Mouse (Mus musculus) MEL (cell line): ENCODE data around the gene Macf1. TPM values are rescaled to one million over a fixed set of nuclear protein-coding genes. Genes with fewer than 3 reads are reported as not detected.
"Not testable (repeated sequence)": the region's sequence is repeated elsewhere in the genome, so short reads cannot be mapped to it uniquely, and the experiment has no call there.

Experiments
- DNase-seq: peaks from one replicate; pipeline ENCODE4 v3.0.0; 2011; ENCODE audit warnings: low read depth, low spot score
- H3K27ac ChIP-seq: 2 replicates; pipeline ENCODE4 v1.5.1; 2012; ENCODE audit warnings: low read depth, mild to moderate bottlenecking, control low read depth, low read length, moderate library complexity; ENCODE audit not compliant: control insufficient read depth
- H3K27me3 ChIP-seq, 2 experiments: fragments of 150-350 bp in 1 of 2; sonication (generic) in 1 of 2; 2 replicates each; pipeline ENCODE4 v1.6.1; 2012; ENCODE audit warnings: low read length in 2 of 2, mild to moderate bottlenecking in 2 of 2, improper control_type of control experiment in 1 of 2, moderate library complexity in 1 of 2; ENCODE audit not compliant: insufficient read depth in 2 of 2, control insufficient read depth in 1 of 2
- H3K36me3 ChIP-seq, 2 experiments: 2 replicates each; pipeline ENCODE4 v1.6.1; 2012 to 2014; ENCODE audit warnings: low read length in 2 of 2, improper control_type of control experiment in 1 of 2, inconsistent platforms in 1 of 2, mild to moderate bottlenecking in 1 of 2; ENCODE audit not compliant: insufficient read depth in 2 of 2, control insufficient read depth in 1 of 2
- H3K4me1 ChIP-seq, 2 experiments: fragments of 150-350 bp in 1 of 2; sonication (generic) in 1 of 2; 2 replicates each; pipeline ENCODE4 v1.6.1; 2012; ENCODE audit warnings: low read length in 2 of 2, improper control_type of control experiment in 1 of 2, mild to moderate bottlenecking in 1 of 2; ENCODE audit not compliant: insufficient read depth in 2 of 2, control insufficient read depth in 1 of 2
- H3K4me3 ChIP-seq, 2 experiments: fragments of 150-350 bp in 1 of 2; sonication (generic) in 1 of 2; 2 replicates each; pipeline ENCODE4 v1.5.1; 2012; ENCODE audit warnings: low read depth in 2 of 2, low read length in 2 of 2, mild to moderate bottlenecking in 2 of 2, moderate library complexity in 2 of 2, control low read depth in 1 of 2, improper control_type of control experiment in 1 of 2; ENCODE audit not compliant: control insufficient read depth in 1 of 2, insufficient read depth in 1 of 2
- H3K79me2 ChIP-seq: 2 replicates; pipeline ENCODE4 v1.6.1; 2012; ENCODE audit warnings: mild to moderate bottlenecking, low read length, moderate library complexity; ENCODE audit not compliant: control insufficient read depth, poor library complexity, insufficient read depth
- H3K9ac ChIP-seq: 2 replicates; pipeline ENCODE4 v1.6.1; 2012; ENCODE audit warnings: low read depth, mild to moderate bottlenecking, control low read depth, low read length, moderate library complexity; ENCODE audit not compliant: control insufficient read depth, poor library complexity, severe bottlenecking
- H3K9me3 ChIP-seq: fragments of 150-350 bp; sonication (generic); replicated peaks from 2 replicates; pipeline ENCODE4 v1.6.1; 2012; ENCODE audit warnings: mild to moderate bottlenecking, low read length, improper control_type of control experiment, moderate library complexity; ENCODE audit not compliant: insufficient read depth
- BHLHE40 ChIP-seq: IDR thresholded peaks from 2 replicates; pipeline ENCODE4 v1.6.1; 2012; ENCODE audit warnings: low read depth, mild to moderate bottlenecking, inconsistent platforms, low read length, improper control_type of control experiment, borderline replicate concordance
- E2F4 ChIP-seq: IDR thresholded peaks from 2 replicates; pipeline ENCODE4 v1.6.1; 2011; ENCODE audit warnings: low read depth, low read length, improper control_type of control experiment, borderline replicate concordance
- GABPA ChIP-seq: IDR thresholded peaks from 2 replicates; pipeline ENCODE4 v1.6.1; 2012; ENCODE audit warnings: low read depth, mild to moderate bottlenecking, inconsistent platforms, low read length, improper control_type of control experiment, moderate library complexity
- HCFC1 ChIP-seq: IDR thresholded peaks from 2 replicates; pipeline ENCODE4 v1.6.1; 2012; ENCODE audit warnings: low read depth, mild to moderate bottlenecking, inconsistent platforms, low read length, improper control_type of control experiment, moderate library complexity
- NELFE ChIP-seq: IDR thresholded peaks from 2 replicates; pipeline ENCODE4 v1.6.1; 2011; ENCODE audit warnings: low read depth, low read length, improper control_type of control experiment
- NRF1 ChIP-seq: IDR thresholded peaks from 2 replicates; pipeline ENCODE4 v1.6.1; 2014; ENCODE audit warnings: low read depth, mild to moderate bottlenecking, inconsistent platforms, low read length, improper control_type of control experiment, moderate library complexity; ENCODE audit not compliant: poor library complexity, insufficient read depth, severe bottlenecking
- POLR2A ChIP-seq, 2 experiments: IDR thresholded peaks; 2 replicates each; pipeline ENCODE4 v1.6.1; 2011 to 2012; ENCODE audit warnings: low read length in 2 of 2, mild to moderate bottlenecking in 2 of 2, control low read depth in 1 of 2, improper control_type of control experiment in 1 of 2, low read depth in 1 of 2, moderate library complexity in 1 of 2; ENCODE audit not compliant: control insufficient read depth in 1 of 2, insufficient read depth in 1 of 2, poor library complexity in 1 of 2
- POLR2AphosphoS5 ChIP-seq: IDR thresholded peaks from 2 replicates; pipeline ENCODE4 v1.6.1; 2012; ENCODE audit warnings: low read depth, borderline replicate concordance, mild to moderate bottlenecking, inconsistent platforms, low read length, moderate library complexity, mixed read lengths
- USF1 ChIP-seq: IDR thresholded peaks from 2 replicates; pipeline ENCODE4 v1.6.1; 2014; ENCODE audit warnings: low read depth, mild to moderate bottlenecking, inconsistent platforms, low read length, improper control_type of control experiment, moderate library complexity
- polyA plus RNA-seq, 2 experiments: library from polyadenylated mRNA; stranded (reverse) in 1 of 2; unstranded in 1 of 2; fragments of >175 nt in 1 of 2; fragments of >200 nt in 1 of 2; gene quantifications; 2 replicates each; pipeline versions ENCODE4 v1.2.1 to v1.2.4; 2012; ENCODE audit warnings: low replicate concordance in 2 of 2, low read depth in 1 of 2; ENCODE audit not compliant: insufficient read length in 2 of 2, insufficient read depth in 1 of 2, missing spikeins in 1 of 2
- total RNA-seq: library from RNA; depleted of rRNA; stranded (reverse); fragments of 300-350 nt; gene quantifications from 2 replicates; pipeline ENCODE4 v1.2.3, GENCODE M21; 2012

Gene Macf1
- total and polyA plus RNA-seq, 3 experiments, result 18.5 to 71.4 (median 60.8) TPM

- no peak for TF ChIP-seq USF1
- TF ChIP-seq, all 39 proteins: peak for 3
Measured at GRCm38 (mm10) chr4:123333151-123333550, 351.0 kb downstream of the Macf1 start (continued).

DNA sequence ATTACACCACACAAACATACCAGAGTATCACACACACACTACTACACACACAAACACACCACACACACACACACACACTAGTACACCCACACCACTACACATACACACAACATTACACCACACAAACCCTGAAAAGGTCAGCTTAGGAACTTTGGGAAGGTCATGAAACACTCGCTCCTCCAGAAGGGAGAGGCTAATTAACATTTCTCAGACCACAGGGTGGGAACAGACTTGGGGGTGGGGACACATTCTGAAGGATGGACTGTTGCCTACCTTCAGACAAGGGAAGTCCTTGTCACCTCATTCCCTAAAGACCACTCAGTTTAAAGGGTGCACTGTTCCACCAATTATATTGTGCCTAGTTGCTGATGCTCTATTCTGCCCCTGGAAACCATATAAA, 352.2 kb downstream of the Macf1 start:
- H3K4me1 ChIP-seq, H3K9ac ChIP-seq, H3K79me2 ChIP-seq, H3K4me3 ChIP-seq, H3K9me3 ChIP-seq, H3K27ac ChIP-seq, H3K27me3 ChIP-seq, H3K36me3 ChIP-seq, DNase-seq: not testable (repeated sequence)
- peak; percentile 48; the same call in 1 of the 2 replicates for TF ChIP-seq POLR2AphosphoS5

GRCm38 (mm10) chr4:123331326-123331725, 352.8 kb downstream of the Macf1 start:
- H3K4me1 ChIP-seq, result no peaks in the 10 kb centered on the region

GRCm38 (mm10) chr4:123328946-123329345, 355.2 kb downstream of the Macf1 start:
- TF ChIP-seq POLR2AphosphoS5 (no peak), NRF1 (no peak), NELFE (no peak), E2F4 (no peak)
- TF ChIP-seq, all 39 proteins: peak for 0
- no peaks in the 10 kb centered on the region for H3K9me3 ChIP-seq

More at GRCm38 (mm10) chr4:123331326-123331725, 352.8 kb downstream of the Macf1 start:
- Histone ChIP-seq H3K79me2 (no peaks in the 10 kb centered on the region), H3K36me3 (no peaks in the 10 kb centered on the region), H3K27ac (no peak overlapping the region), H3K9ac (no peak overlapping the region), H3K4me3 (no peak overlapping the region), H3K27me3 (no peaks in the 10 kb centered on the region), H3K9me3 (no peaks in the 10 kb centered on the region)
- no peak for DNase-seq
- TF ChIP-seq USF1 (no peak), HCFC1 (no peak), POLR2A (IDR thresholded peaks at IDR 0.05; ENCODE audit: control insufficient read depth in 1 of 2, insufficient read depth in 1 of 2, low read depth in 1 of 2, low read length in 2 of 2, poor library complexity in 1 of 2) (no peak), BHLHE40 (no peak), GABPA (no peak)

More at GRCm38 (mm10) chr4:123328946-123329345, 355.2 kb downstream of the Macf1 start:
- no peaks in the 10 kb centered on the region for H3K36me3 ChIP-seq
- no peak for DNase-seq
- no peaks in the 10 kb centered on the region for H3K27me3 ChIP-seq
- no peak overlapping the region for H3K4me3 ChIP-seq
- H3K27ac ChIP-seq, result no peak overlapping the region
- H3K79me2 ChIP-seq, result no peaks in the 10 kb centered on the region
- no peak overlapping the region for H3K9ac ChIP-seq
- no peaks in the 10 kb centered on the region for H3K4me1 ChIP-seq
